Comparison of ENCODE assay signal across 16 mouse cellular contexts in the genomic region with DNA sequence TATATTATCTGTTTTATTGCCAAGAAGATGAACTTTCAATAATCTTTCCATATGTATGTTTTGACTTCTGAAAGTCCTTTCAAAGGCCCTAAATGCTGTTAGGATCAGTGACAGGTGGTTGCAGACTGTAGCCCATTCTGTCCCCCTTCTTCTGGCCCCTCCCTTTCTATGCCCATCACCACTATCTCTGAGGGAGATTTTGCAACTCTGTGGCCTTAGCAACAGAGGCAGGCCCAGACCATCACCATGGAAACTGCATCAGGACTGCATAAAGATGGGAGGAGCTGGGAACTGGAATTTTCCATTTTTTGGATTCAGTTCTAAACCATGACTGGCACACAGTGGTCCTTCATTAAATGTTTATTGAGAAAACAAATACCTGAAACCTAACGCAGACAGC.
A peak's percentile ranks its signal among the peaks of the same experiment; 100 is the strongest.
DNase-seq lines count a peak whose midpoint lies in the region; ATAC-seq lines count a peak whose summit lies in the region.
"Had no signal": no experiment of that assay in that cellular context is flagged by ENCODE, and none has a peak within 500 bp of the region (broad histone marks: within the 10 kb centered on the region; RNA-seq: fewer than 3 reads in every experiment).

No protein-coding gene starts in this region.

- no peak overlapping the region for H3K4me2 ChIP-seq in forebrain, embryonic 15.5 days (replicated peaks)
- H3K4me2 ChIP-seq: liver, embryonic 13.5 days had no signal

- no peaks in the 10 kb centered on the region for H3K9me3 ChIP-seq in forebrain, embryonic 15.5 days
- no peaks in the 10 kb centered on the region for H3K9me3 ChIP-seq in midbrain, embryonic 10.5 days (replicated peaks)
- H3K9me3 ChIP-seq: limb, embryonic 10.5 days; liver, embryonic 13.5 days had no signal

- peak; percentile 83 for ATAC-seq in forebrain, embryonic 15.5 days (replicated peaks)

- H3K9ac ChIP-seq in forebrain, embryonic 15.5 days (replicated peaks): no peak overlapping the region
- H3K9ac ChIP-seq: liver, embryonic 13.5 days had no signal

- DNase-seq in left cerebral cortex, postnatal 14 days (ENCODE audit: low spot score in 2 of 2): peak; percentile 21 to 66
- DNase-seq in left cerebral cortex, adult 11 months (ENCODE audit: low spot score): no peak
- DNase-seq in midbrain, embryonic 10.5 days (ENCODE audit: low spot score): peak; percentile 25
- peak; percentile 11 for DNase-seq in retina, embryonic 14.5 days (ENCODE audit: low spot score)
- no peak for DNase-seq in left cerebral cortex, postnatal 36 days (ENCODE audit: low spot score in 2 of 2)
- DNase-seq in gastrocnemius, adult 18-20 months (ENCODE audit: low spot score): no peak
- DNase-seq in left cerebral cortex, adult 18-20 months (ENCODE audit: low spot score in 2 of 2): no peak
- DNase-seq: cerebellum, adult 8-10 months; embryo, embryonic 11 days; kidney, adult 11 months; kidney, postnatal 36 days; liver, embryonic 13.5 days; lung, postnatal 14 days; thymus, postnatal 14 days had no signal

- peaks cover 13% of the 10 kb centered on the region for H3K4me1 ChIP-seq in forebrain, embryonic 15.5 days
- H3K4me1 ChIP-seq in midbrain, embryonic 10.5 days: peaks cover 24% of the 10 kb centered on the region
- H3K4me1 ChIP-seq: limb, embryonic 10.5 days; liver, embryonic 13.5 days had no signal

- peak overlapping the region; percentile 40 for H3K27ac ChIP-seq in forebrain, embryonic 15.5 days (replicated peaks)
- H3K27ac ChIP-seq in midbrain, embryonic 10.5 days (replicated peaks): no peak overlapping the region
- H3K27ac ChIP-seq: limb, embryonic 10.5 days; liver, embryonic 13.5 days had no signal

- no peaks in the 10 kb centered on the region for H3K36me3 ChIP-seq in forebrain, embryonic 15.5 days
- H3K36me3 ChIP-seq in midbrain, embryonic 10.5 days: no peaks in the 10 kb centered on the region
- H3K36me3 ChIP-seq: limb, embryonic 10.5 days; liver, embryonic 13.5 days had no signal

- 64% methylated on average over 1 of the region's 1 CpGs for WGBS in forebrain, embryonic 15.5 days
- WGBS in midbrain, embryonic 10.5 days: 90% methylated on average over 1 of the region's 1 CpGs

- no peak overlapping the region for H3K4me3 ChIP-seq in forebrain, embryonic 15.5 days
- H3K4me3 ChIP-seq in midbrain, embryonic 10.5 days: no peak overlapping the region
- H3K4me3 ChIP-seq: limb, embryonic 10.5 days; liver, embryonic 13.5 days had no signal

- intact Hi-C loops in left cerebral cortex, postnatal 14 days (cut with DNase I): no loop called here
- intact Hi-C loops in left cerebral cortex, postnatal 36 days (cut with DNase I): no loop called here

- H3K27me3 ChIP-seq in forebrain, embryonic 15.5 days: no peaks in the 10 kb centered on the region
- no peaks in the 10 kb centered on the region for H3K27me3 ChIP-seq in midbrain, embryonic 10.5 days (ENCODE audit: low read depth, poor library complexity, severe bottlenecking)
- H3K27me3 ChIP-seq: liver, embryonic 13.5 days had no signal

Comparison
In these comparisons a context has a peak if more than half of its experiments do, and no peak if none do; other contexts are left out.
1. DNase-seq: peak in left cerebral cortex, postnatal 14 days (2 of 2), midbrain, embryonic 10.5 days (single experiment) and retina, embryonic 14.5 days (single experiment); none in left cerebral cortex, adult 11 months (single experiment), left cerebral cortex, postnatal 36 days (0 of 2), gastrocnemius, adult 18-20 months (single experiment) and left cerebral cortex, adult 18-20 months (0 of 2).